Mouse (Mus musculus) Patski (cell line): Measurements from ENCODE around the gene Olfr474. TPM values are rescaled to one million over a fixed set of nuclear protein-coding genes. Genes with fewer than 3 reads are reported as not detected.
"Not testable (repeated sequence)": the region's sequence is repeated elsewhere in the genome, so short reads cannot be mapped to it uniquely, and the experiment has no call there.

Experiments
- ATAC-seq: fragments of 100-300 bp; one replicate; pipeline ENCODE4 v1.8.0; 2021
- CTCF ChIA-PET: fragments of 350-600 bp; sonication (Branson Sonifier 250); formaldehyde crosslinking; loops from one replicate; lab custom pipeline; 2022; ENCODE audit warnings: inconsistent platforms; lab: Charles Lee
- POLR2A ChIA-PET: fragments of 350-600 bp; sonication (Branson Sonifier 250); formaldehyde crosslinking; loops from one replicate; lab custom pipeline; 2022; ENCODE audit warnings: antibody characterized with exemption, inconsistent platforms; lab: Charles Lee
- DNase-seq: peaks from one replicate; pipeline ENCODE4 v3.0.0-alpha.2; 2011; ENCODE audit warnings: low read depth, low spot score
- H3K27me3 ChIP-seq: fragments of 371-371 bp; one replicate; pipeline ENCODE4 v1.5.1; 2021
- CTCF ChIP-seq: fragments of 100-300 bp; IDR thresholded peaks from one replicate; pipeline ENCODE4 v1.5.1; 2021
- in situ Hi-C: fragments of 300-500 bp; cut with MboI; formaldehyde crosslinking; loops from 3 replicates; pipeline ENCODE4 v1.11.1; 2018; ENCODE audit warnings: low pct_unique_long_range_greater_than_20kb, mixed read lengths
- polyA plus RNA-seq: library from polyadenylated mRNA; unstranded; gene quantifications from one replicate; pipeline ENCODE4 v1.2.3, GENCODE M21; 2021

The Olfr474 gene
- not detected for polyA plus RNA-seq

DNA sequence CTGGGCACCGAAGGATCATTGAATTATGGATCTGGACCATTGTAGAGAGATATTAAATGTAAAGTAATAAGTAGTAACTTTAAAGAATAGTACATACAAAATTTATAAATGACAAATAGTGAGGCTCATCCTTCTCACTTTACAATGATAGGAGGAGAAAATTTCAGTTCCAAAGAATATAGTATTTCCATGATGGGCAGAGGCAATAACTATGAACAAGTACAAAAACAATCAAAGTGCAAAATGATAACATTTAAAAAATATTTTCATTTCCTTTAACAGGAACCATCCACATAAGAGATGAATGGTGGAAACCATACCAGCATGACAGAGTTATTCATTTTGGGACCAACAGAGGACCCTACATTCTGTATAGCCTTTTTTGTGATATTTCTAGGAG lies at the start of gene Olfr474:
Gene Olfr474 (plus strand): TSS at position 301 of the 400 bp plus-strand sequence.
- POLR2A ChIA-PET, result no interaction called here
- ATAC-seq, result no peak
- no peak for TF ChIP-seq CTCF
- in situ Hi-C loops, result no loop called here
- H3K27me3 ChIP-seq, result no peaks in the 10 kb centered on the region
- DNase-seq, result no peak
- CTCF ChIA-PET, result no interaction called here

DNA sequence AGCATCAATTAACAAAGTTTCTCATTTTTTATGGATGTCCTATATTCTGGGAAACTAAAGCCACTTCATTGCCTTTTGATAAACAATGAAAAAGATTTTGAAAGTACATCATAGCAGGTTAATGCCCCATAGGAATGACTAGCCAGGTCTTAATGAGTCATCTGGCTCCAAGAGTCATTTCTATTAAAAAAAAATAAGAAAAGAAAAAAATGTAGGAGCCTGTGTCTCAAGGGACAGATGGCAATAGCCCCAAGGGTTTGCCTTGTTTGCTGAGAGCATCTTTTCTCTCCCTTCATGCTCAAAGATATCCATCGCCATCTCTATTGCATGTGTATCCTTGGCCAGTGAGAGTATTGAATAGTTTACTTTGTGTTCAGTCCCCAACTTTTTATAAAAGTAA lies 24.3 kb upstream of the Olfr474 start, which contains the start of gene Olfr473:
Gene Olfr473 (plus strand): TSS at position 301 of the 400 bp plus-strand sequence.
- CTCF ChIA-PET, result no interaction called here
- no peaks in the 10 kb centered on the region for H3K27me3 ChIP-seq
- no peak for TF ChIP-seq CTCF
- ATAC-seq (no peak), DNase-seq (no peak)
- POLR2A ChIA-PET, result no interaction called here
- in situ Hi-C loops, result no loop called here

DNA sequence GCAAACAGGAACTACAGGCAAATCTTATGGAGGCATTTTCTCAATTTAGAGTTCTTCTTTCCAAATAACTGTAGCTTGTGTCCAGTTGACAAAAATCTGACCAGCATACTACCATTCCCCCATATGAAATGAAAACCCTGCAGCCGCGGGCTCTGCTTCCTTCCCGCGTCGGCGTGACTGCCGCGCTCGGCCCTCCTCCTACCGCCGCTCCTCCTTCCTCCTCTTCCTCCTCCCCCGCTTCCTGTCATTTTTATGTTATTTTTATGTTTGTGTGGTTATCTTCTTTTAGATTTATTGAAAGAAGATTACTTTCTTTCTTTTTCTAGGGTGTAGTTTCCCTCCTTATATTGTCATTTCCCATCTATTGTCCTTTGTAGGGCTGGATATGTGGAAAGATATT lies 1.9 kb upstream of the Olfr474 start:
- POLR2A ChIA-PET, CTCF ChIA-PET, in situ Hi-C loops, H3K27me3 ChIP-seq, ATAC-seq, DNase-seq: not testable (repeated sequence)

DNA sequence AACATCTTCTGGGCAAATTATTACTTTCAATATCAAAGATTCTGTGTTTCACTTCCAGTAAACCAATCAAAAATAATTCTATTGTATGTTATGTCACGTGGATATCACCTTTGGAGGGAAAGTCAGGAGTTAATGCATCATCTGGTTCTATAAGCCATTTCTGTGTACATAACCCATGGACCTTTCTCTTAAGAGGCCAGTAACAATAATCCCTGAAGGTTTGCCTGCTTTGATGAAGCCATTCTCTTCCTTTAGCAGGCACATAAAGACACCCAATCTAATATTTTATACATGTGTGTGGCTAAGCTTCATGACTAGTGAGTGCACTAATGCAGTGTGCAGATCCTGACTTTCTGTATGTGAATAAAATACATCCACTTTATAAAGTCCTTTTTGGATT lies 10.1 kb downstream of the Olfr474 start, which contains the start of gene Olfr476:
Gene Olfr476 (plus strand): TSS at position 301 of the 400 bp plus-strand sequence.
- in situ Hi-C loops, result no loop called here
- CTCF ChIA-PET, result no interaction called here
- DNase-seq, result no peak
- H3K27me3 ChIP-seq, result no peaks in the 10 kb centered on the region
- POLR2A ChIA-PET, result no interaction called here
- no peak for ATAC-seq
- no peak for TF ChIP-seq CTCF

DNA sequence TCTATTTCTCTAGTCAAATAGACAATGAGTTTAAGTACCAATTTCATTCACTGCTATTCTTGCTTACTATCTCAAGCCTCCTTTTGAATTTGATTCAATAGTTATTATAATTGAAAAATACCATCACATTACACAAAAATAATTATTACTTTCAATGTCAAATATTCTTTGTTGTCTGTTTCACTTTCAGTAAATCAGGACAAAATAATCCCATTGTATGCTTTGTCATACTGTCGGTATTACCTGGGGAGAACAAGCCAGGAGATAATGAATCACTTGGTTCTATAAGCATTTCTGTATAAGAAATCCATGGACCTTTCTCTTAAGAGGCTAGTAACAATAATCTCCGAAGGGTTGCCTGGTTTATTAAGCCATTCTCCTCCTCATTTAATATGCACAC lies 31.9 kb downstream of the Olfr474 start, which contains the start of gene Olfr477:
Gene Olfr477 (plus strand): TSS at position 301 of the 400 bp plus-strand sequence.
- TF ChIP-seq CTCF, result no peak
- ChIA-PET CTCF (no interaction called here), POLR2A (no interaction called here)
- ATAC-seq (no peak), DNase-seq (no peak)
- H3K27me3 ChIP-seq, result no peaks in the 10 kb centered on the region
- in situ Hi-C loops, result no loop called here

Other genes starting within 250 kb of the Olfr474 start
- gene Cyb5r2, start 196.6 kb upstream of the Olfr474 start, polyA plus RNA-seq, result not detected
- gene Ovch2, start 153.4 kb upstream of the Olfr474 start, polyA plus RNA-seq, result not detected
- not detected for gene Olfr467, start 142.4 kb upstream of the Olfr474 start, polyA plus RNA-seq
- gene Olfr469, start 129.1 kb upstream of the Olfr474 start, polyA plus RNA-seq, result not detected
- not detected for gene Olfr470, start 107.2 kb upstream of the Olfr474 start, polyA plus RNA-seq
- gene Olfr472, start 56.7 kb upstream of the Olfr474 start, polyA plus RNA-seq, result 0.01 TPM
- not detected for gene Olfr473, start 24.2 kb upstream of the Olfr474 start, polyA plus RNA-seq
- gene Olfr476, start 10.2 kb downstream of the Olfr474 start, polyA plus RNA-seq, result not detected
- gene Olfr477, start 32.0 kb downstream of the Olfr474 start, polyA plus RNA-seq, result 0.01 TPM
- gene Olfr478, start 79.3 kb downstream of the Olfr474 start, polyA plus RNA-seq, result not detected
- gene Olfr479, start 96.0 kb downstream of the Olfr474 start, polyA plus RNA-seq, result not detected
- not detected for gene Olfr480, start 112.7 kb downstream of the Olfr474 start, polyA plus RNA-seq
- not detected for gene Olfr481, start 125.2 kb downstream of the Olfr474 start, polyA plus RNA-seq
- 9.6 TPM for gene Olfr482, start 142.9 kb downstream of the Olfr474 start, polyA plus RNA-seq
- not detected for gene Olfr483, start 146.2 kb downstream of the Olfr474 start, polyA plus RNA-seq
- not detected for gene Olfr484, start 172.8 kb downstream of the Olfr474 start, polyA plus RNA-seq
- gene Olfr485, start 205.2 kb downstream of the Olfr474 start, polyA plus RNA-seq, result not detected
- gene Olfr486, start 218.1 kb downstream of the Olfr474 start, polyA plus RNA-seq, result not detected